Mouse (Mus musculus) testis, postnatal 10 days (tissue): ENCODE measurements at regions not wholly inside any gene's neighbourhood (a gene's known extent, or its start where the extent isn't known, plus 50 kb on each side); places are given as distances from the start of the nearest gene placed in this dataset.

ENCODE experiments used
- DNase-seq: peaks from one replicate; pipeline ENCODE4 v3.0.0; 2021; ENCODE audit warnings: low spot score

GRCm38 (mm10) chr4:66622650-66623394 lies 204.6 kb upstream of the Tlr4 start:
- DNase-seq, result no peak

- no peak for DNase-seq
Observed at GRCm38 (mm10) chr4:66618811-66619440, 208.5 kb upstream of the Tlr4 start.

GRCm38 (mm10) chr4:66617743-66618736 lies 209.3 kb upstream of the Tlr4 start:
- DNase-seq, result no peak

- DNase-seq, result no peak
Observed at GRCm38 (mm10) chr4:66617101-66617500, 210.3 kb upstream of the Tlr4 start.

GRCm38 (mm10) chr4:66604849-66605248 lies 200.4 kb upstream of the Astn2 start:
- DNase-seq, result no peak

- no peak for DNase-seq
Observed at GRCm38 (mm10) chr4:66598737-66599136, 194.3 kb upstream of the Astn2 start.

GRCm38 (mm10) chr4:66586647-66587046 lies 182.2 kb upstream of the Astn2 start:
- DNase-seq, result no peak

- DNase-seq, result no peak
Observed at GRCm38 (mm10) chr4:66586166-66586565, 181.8 kb upstream of the Astn2 start.

- DNase-seq, result no peak
Observed at GRCm38 (mm10) chr4:66556936-66557335, 152.5 kb upstream of the Astn2 start.

- DNase-seq, result no peak
Observed at GRCm38 (mm10) chr4:66550306-66551104, 146.1 kb upstream of the Astn2 start.

- no peak for DNase-seq
Observed at GRCm38 (mm10) chr4:66542833-66543436, 138.5 kb upstream of the Astn2 start.

GRCm38 (mm10) chr4:66524456-66524855 lies 120.0 kb upstream of the Astn2 start:
- no peak for DNase-seq

- no peak for DNase-seq
Observed at GRCm38 (mm10) chr4:66523886-66524245, 119.5 kb upstream of the Astn2 start.

GRCm38 (mm10) chr4:66523238-66523885 lies 119.0 kb upstream of the Astn2 start:
- DNase-seq, result peak; percentile 50

- no peak for DNase-seq
Observed at GRCm38 (mm10) chr4:66522097-66522809, 117.8 kb upstream of the Astn2 start.

GRCm38 (mm10) chr4:66520796-66521195 lies 116.4 kb upstream of the Astn2 start:
- DNase-seq, result no peak

- no peak for DNase-seq
Observed at GRCm38 (mm10) chr4:66515815-66516214, 111.4 kb upstream of the Astn2 start.

GRCm38 (mm10) chr4:66483496-66483895 lies 79.1 kb upstream of the Astn2 start:
- DNase-seq, result no peak

- DNase-seq, result peak; percentile 38
Observed at GRCm38 (mm10) chr4:66482495-66483291, 78.3 kb upstream of the Astn2 start.
